Mouse (Mus musculus): ENCODE data around the gene Il1rn.

DNA sequence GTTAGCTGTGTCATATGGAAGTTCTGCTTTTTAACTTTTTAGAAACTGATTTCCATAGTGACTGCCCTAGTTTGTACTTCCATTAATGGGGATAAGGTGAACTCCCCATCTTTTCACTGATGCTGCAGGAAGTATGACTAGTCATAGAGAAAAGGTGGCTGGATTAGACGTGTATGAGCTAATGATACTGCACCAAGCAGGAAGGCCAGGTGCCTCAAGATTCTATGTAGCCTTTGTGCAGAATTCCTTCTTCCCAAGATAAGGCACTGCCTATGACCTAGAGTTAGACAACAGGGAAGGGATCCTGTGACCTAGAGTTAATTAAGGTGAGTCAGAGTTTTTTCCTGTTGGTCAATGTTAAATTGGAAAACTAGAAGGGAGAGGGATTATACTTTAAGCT is 19.7 kb upstream of the Il1rn start:
- no peak for TF ChIP-seq POLR2A (IDR thresholded peaks at IDR 0.05; ENCODE audit: borderline replicate concordance, insufficient read depth, low read length)
- no peak for TF ChIP-seq CTCF (IDR thresholded peaks at IDR 0.05; ENCODE audit: borderline replicate concordance, insufficient read depth, low read depth, low read length)
